Mouse (Mus musculus): Measurements from ENCODE around the gene Disp1.

Disp1 gene

GRCm38 (mm10) chr1:183040847-183041382 is 180.4 kb downstream of the Disp1 start:
- no peak for DNase-seq (ENCODE audit: low spot score in 2 of 2)

- no peak for DNase-seq (ENCODE audit: low spot score in 2 of 2)
Observed at GRCm38 (mm10) chr1:183039881-183040708, 181.2 kb downstream of the Disp1 start.

GRCm38 (mm10) chr1:183039404-183039803 is 181.9 kb downstream of the Disp1 start:
- no peak for DNase-seq (ENCODE audit: low spot score in 2 of 2)
